Mouse (Mus musculus) forebrain, embryonic 15.5 days (tissue): ENCODE results near the gene Col6a4. TPM values are rescaled to one million over a fixed set of nuclear protein-coding genes. Genes with fewer than 3 reads are reported as not detected.

Experiments used
- ATAC-seq: fragments of 200-750 bp; cut with Nextera tagmentation; replicated peaks from 2 replicates; pipeline ENCODE4 v1.8.0; 2017; ENCODE audit warnings: mild to moderate bottlenecking, moderate TSS enrichment, moderate library complexity
- H3K27ac ChIP-seq: fragments of 300-500 bp; sonication (generic); replicated peaks from 2 replicates; pipeline ENCODE4 v1.5.1; 2015; ENCODE audit warnings: mild to moderate bottlenecking, inconsistent platforms
- H3K27me3 ChIP-seq: fragments of 300-500 bp; sonication (generic); 2 replicates; pipeline ENCODE4 v1.6.1; 2015; ENCODE audit warnings: inconsistent platforms
- H3K36me3 ChIP-seq: fragments of 300-500 bp; sonication (generic); 2 replicates; pipeline ENCODE4 v1.6.1; 2015; ENCODE audit warnings: mild to moderate bottlenecking, inconsistent platforms
- H3K4me1 ChIP-seq: fragments of 300-500 bp; sonication (generic); 2 replicates; pipeline ENCODE4 v1.6.1; 2015; ENCODE audit warnings: inconsistent platforms
- H3K4me2 ChIP-seq: fragments of 300-500 bp; sonication (generic); replicated peaks from 2 replicates; pipeline ENCODE4 v1.6.1; 2015; ENCODE audit warnings: mild to moderate bottlenecking, inconsistent platforms
- H3K4me3 ChIP-seq: fragments of 300-500 bp; sonication (generic); 2 replicates; pipeline ENCODE4 v1.5.1; 2015; ENCODE audit warnings: mild to moderate bottlenecking, inconsistent platforms
- H3K9ac ChIP-seq: fragments of 300-500 bp; sonication (generic); replicated peaks from 2 replicates; pipeline ENCODE4 v1.6.1; 2015; ENCODE audit warnings: mild to moderate bottlenecking, inconsistent platforms
- H3K9me3 ChIP-seq: fragments of 300-500 bp; sonication (generic); 2 replicates; pipeline ENCODE4 v1.6.1; 2016; ENCODE audit warnings: inconsistent platforms
- WGBS: fragments of 180-500 bp; shearing (Covaris S2); methylation state at CpG from one replicate; pipeline ENCODE4 v1.1.7; 2015; ENCODE audit warnings: mixed read lengths; 5-methylcytosine and 5-hydroxymethylcytosine counted together
- polyA plus RNA-seq: library from polyadenylated mRNA; unstranded; fragments of >200 nt; fragmentation: Nextera tagmentation; extraction: Ambion mirVana; gene quantifications from 2 replicates; pipeline ENCODE4 v1.2.1, GENCODE M21; 2015

Col6a4 gene
- polyA plus RNA-seq, 1 experiment from 2014 or later, result 0.53 TPM

DNA sequence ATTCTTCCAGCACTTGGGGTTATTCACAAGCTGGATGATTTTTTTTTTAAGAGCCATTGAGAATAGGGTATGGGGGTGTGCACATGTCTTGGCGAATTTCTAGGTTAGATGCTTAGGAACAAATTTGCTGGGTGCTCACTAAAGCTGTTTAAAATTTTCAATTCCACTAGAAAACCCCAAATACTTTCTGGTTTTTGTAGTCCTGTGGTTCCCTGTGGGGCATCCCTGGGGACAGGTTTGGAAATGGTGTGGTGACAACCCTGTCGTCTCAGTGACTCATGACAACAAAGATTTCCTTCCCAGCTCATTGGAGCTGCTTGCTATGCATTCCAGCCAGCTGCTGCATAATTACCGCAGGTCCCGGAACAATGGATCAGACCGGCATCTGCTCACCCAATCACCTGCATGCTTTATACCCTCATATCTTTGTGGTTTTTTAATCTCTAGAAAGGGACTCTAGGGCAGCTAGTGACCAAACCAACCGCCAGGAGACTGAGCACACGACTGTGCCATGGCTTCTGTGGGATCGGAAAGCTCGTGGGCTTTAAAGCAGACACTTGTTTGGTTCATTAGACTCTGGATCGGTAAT lies 111.6 kb downstream of the Col6a4 start:
- Histone ChIP-seq H3K4me1 (peaks cover 7% of the 10 kb centered on the region; the same call in 1 of the 2 replicates), H3K27me3 (no peaks in the 10 kb centered on the region), H3K36me3 (no peaks in the 10 kb centered on the region), H3K4me2 (peak overlapping the region; percentile 33), H3K9ac (no peak overlapping the region), H3K27ac (peak overlapping the region; percentile 50; the same call in 1 of the 2 replicates), H3K4me3 (no peak overlapping the region), H3K9me3 (no peaks in the 10 kb centered on the region)
- 0 out of 2 replicates have a peak, but pooled peaks have one; percentile 38 for ATAC-seq
- WGBS, result 9% methylated on average over 10 of the region's 10 CpGs

DNA sequence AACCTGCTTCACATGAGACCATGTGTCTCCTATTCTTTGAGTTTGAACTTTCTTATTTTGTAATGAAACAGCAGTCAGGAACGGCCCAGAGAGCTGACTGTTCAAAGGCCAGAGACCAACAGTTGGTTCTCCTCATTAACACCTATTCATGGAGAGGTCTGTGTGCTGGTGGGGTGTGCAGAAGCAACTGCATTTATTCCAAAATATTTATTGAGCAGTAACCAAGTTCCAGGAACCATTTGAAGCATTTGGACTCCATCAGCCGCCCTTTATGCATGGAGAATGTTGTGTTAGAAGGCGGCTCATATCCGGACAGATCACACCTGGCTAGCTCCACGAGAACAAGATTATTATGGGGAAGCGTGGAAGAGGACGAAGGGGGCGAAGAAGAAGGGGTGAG lies 118.1 kb downstream of the Col6a4 start:
- no peaks in the 10 kb centered on the region for H3K4me1 ChIP-seq
- no peak overlapping the region for H3K4me2 ChIP-seq
- H3K9ac ChIP-seq, result no peak overlapping the region
- no peaks in the 10 kb centered on the region for H3K36me3 ChIP-seq
- ATAC-seq, result no peak
- WGBS, result 94% methylated on average over 8 of the region's 8 CpGs
- no peaks in the 10 kb centered on the region for H3K27me3 ChIP-seq
- H3K4me3 ChIP-seq, result no peak overlapping the region
- H3K9me3 ChIP-seq, result no peaks in the 10 kb centered on the region
- H3K27ac ChIP-seq, result no peak overlapping the region

DNA sequence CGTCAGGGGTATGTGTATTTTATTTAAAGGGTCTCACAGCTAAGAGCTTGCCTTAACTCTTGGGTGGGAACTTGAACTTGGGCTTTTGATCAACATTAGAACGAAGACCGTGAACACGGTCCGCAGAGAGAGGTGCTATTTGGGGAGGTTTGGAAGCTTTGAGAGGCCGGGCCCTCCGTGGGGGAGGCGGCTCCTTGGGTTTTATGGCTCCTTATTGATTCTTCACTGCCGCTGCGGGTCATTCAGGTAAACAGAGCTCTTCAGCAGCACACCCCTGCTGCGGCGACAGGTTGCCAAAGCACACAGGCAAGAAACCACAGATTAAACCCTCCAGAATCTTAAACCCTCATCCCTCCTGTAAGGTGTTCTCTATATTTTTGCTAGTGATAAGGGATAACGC lies 119.7 kb downstream of the Col6a4 start:
- no peak for ATAC-seq
- no peak overlapping the region for H3K27ac ChIP-seq
- H3K36me3 ChIP-seq, result no peaks in the 10 kb centered on the region
- WGBS, result 32% methylated on average over 13 of the region's 13 CpGs
- no peaks in the 10 kb centered on the region for H3K9me3 ChIP-seq
- H3K9ac ChIP-seq, result no peak overlapping the region
- no peak overlapping the region for H3K4me3 ChIP-seq
- no peaks in the 10 kb centered on the region for H3K4me1 ChIP-seq
- H3K27me3 ChIP-seq, result no peaks in the 10 kb centered on the region
- H3K4me2 ChIP-seq, result no peak overlapping the region

DNA sequence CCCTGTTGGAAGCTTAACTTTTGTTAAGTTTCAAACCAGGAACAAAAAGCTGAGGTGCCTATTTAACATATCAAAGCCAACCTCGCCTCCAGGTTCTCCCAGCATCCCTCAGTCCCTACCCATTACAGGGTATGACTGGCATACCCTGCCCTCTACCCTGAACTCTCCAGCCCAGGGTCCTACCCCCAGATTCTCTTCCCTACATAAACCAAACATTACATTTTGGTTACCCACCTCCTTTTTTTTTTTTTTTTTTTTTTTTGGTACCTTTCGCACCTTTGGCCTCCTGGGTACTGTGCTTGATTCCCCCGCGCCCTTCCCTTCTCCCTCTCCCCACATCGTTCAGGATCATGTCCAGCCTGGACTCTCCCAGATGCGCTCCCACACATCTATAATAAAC lies 120.3 kb downstream of the Col6a4 start:
- 49% methylated on average over 6 of the region's 6 CpGs for WGBS
- no peaks in the 10 kb centered on the region for H3K9me3 ChIP-seq
- no peak for ATAC-seq
- no peak overlapping the region for H3K27ac ChIP-seq
- no peak overlapping the region for H3K9ac ChIP-seq
- H3K36me3 ChIP-seq, result no peaks in the 10 kb centered on the region
- H3K4me2 ChIP-seq, result no peak overlapping the region
- H3K4me1 ChIP-seq, result no peaks in the 10 kb centered on the region
- H3K27me3 ChIP-seq, result no peaks in the 10 kb centered on the region
- no peak overlapping the region for H3K4me3 ChIP-seq

DNA sequence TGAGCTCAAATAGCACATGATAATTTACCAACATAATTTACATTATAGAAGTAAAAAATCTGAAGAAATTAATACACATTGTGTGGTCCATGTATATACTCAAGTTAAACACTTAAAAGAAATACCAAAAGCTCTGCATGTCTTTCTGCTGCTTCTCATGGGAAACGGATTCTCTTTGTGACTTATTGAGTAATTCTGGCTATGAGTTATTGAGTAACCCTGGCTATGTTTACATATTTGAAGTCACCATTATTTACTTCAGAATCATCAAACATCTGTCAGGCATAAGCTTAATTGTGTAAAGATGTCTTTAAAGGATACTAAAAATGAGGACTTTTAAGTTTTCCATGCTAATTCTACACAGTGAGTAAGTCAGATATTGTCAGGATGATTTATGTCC lies 122.8 kb downstream of the Col6a4 start:
- no peaks in the 10 kb centered on the region for H3K4me1 ChIP-seq
- no peaks in the 10 kb centered on the region for H3K27me3 ChIP-seq
- H3K9me3 ChIP-seq, result no peaks in the 10 kb centered on the region
- 89% methylated on average over 1 of the region's 1 CpGs for WGBS
- no peaks in the 10 kb centered on the region for H3K36me3 ChIP-seq
- no peak overlapping the region for H3K27ac ChIP-seq
- H3K4me2 ChIP-seq, result no peak overlapping the region
- no peak for ATAC-seq
- H3K9ac ChIP-seq, result no peak overlapping the region
- H3K4me3 ChIP-seq, result no peak overlapping the region

DNA sequence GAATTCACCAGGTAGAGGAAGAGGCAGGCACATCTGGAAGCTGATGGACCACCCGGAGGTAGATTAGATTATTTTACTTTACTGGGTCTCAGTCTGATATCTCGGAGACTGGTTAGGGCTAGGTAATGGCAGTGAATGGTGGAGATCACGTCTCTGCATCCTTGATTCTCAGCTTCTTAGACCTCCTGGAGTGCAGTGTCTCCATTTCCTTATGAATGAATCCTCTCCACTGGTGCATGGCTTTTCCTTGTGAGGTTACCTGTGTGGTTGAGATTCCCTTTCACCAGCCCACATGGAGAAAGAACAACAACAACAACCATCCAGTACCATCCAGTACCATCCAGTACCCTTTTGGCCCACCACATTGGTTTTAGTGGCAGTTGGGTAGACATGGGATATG lies 124.6 kb downstream of the Col6a4 start:
- 89% methylated on average over 3 of the region's 3 CpGs for WGBS
- H3K27ac ChIP-seq, result no peak overlapping the region
- no peaks in the 10 kb centered on the region for H3K27me3 ChIP-seq
- no peaks in the 10 kb centered on the region for H3K36me3 ChIP-seq
- H3K4me3 ChIP-seq, result no peak overlapping the region
- no peak overlapping the region for H3K9ac ChIP-seq
- no peak overlapping the region for H3K4me2 ChIP-seq
- H3K9me3 ChIP-seq, result no peaks in the 10 kb centered on the region
- H3K4me1 ChIP-seq, result no peaks in the 10 kb centered on the region
- no peak for ATAC-seq

DNA sequence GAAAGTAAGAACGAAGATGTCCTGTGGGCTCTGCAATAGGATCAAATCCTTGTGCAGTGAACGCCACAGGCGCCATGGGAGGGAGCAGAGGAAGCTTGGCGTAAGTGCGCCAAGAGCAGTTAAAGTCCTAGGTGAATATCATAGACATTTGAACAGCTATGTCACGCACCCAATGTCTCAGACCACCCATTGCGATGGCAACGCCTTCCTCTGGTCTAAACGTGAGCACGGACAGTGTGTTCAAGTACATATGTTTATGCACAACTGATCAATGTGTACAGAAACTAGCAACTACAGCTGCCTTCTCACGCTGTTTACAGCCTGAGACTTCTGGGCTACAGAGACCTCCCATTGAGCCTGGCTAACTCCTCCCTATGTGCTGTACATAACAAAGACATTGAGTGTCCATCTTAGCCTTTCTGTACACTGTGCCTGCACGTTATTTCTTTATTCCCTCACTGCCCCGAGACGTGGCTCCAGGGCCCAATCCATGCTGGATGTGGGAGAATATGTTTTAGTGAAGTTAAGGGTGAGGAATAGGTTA lies 125.2 kb downstream of the Col6a4 start:
- ATAC-seq, result no peak
- no peak overlapping the region for H3K4me3 ChIP-seq
- no peaks in the 10 kb centered on the region for H3K27me3 ChIP-seq
- 90% methylated on average over 14 of the region's 14 CpGs for WGBS
- H3K27ac ChIP-seq, result no peak overlapping the region
- no peaks in the 10 kb centered on the region for H3K36me3 ChIP-seq
- no peak overlapping the region for H3K9ac ChIP-seq
- H3K4me2 ChIP-seq, result no peak overlapping the region
- H3K9me3 ChIP-seq, result no peaks in the 10 kb centered on the region
- H3K4me1 ChIP-seq, result no peaks in the 10 kb centered on the region

DNA sequence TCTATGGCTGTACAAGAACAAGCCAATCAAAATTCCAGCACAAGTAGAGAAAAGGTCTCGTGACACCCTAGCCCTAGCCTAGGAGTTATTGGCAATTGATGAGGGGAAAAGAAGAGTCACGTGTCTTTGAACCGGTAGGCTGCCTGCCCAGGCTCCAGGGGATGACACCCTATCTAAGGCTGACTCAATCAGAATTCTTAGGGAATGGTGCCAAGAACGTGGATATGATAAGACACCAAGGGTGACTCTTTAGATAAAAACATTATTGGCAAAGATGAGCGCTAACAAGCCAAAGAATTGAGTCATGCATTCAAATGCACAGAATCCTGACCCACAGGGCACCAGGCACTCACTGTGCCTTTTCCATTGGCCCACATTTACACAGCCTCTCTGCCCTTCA lies 125.7 kb downstream of the Col6a4 start:
- Histone ChIP-seq H3K4me3 (no peak overlapping the region), H3K9ac (no peak overlapping the region)
- WGBS, result 81% methylated on average over 5 of the region's 5 CpGs

DNA sequence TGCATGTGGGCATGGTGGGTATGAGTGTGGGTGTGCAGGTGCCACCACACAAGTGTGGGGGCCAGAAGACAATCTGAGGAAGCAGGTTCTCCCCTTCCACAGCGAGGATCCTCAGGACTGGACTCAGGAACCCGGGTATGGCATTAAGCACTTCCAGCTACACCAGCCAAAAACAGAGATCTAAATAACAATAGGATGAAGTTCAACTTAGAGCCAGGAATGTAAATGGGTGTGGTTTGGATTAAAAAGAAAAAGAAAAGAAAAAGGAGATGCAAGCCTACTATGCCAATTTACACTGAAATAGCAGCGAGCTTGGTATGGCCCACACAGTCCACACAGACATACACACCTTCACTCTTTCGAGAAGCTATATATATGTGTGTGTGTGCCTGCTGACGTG lies 128.6 kb downstream of the Col6a4 start:
- Histone ChIP-seq H3K27me3 (no peaks in the 10 kb centered on the region), H3K4me1 (no peaks in the 10 kb centered on the region), H3K27ac (no peak overlapping the region), H3K4me2 (no peak overlapping the region), H3K4me3 (no peak overlapping the region), H3K9ac (no peak overlapping the region), H3K36me3 (no peaks in the 10 kb centered on the region), H3K9me3 (no peaks in the 10 kb centered on the region)
- no peak for ATAC-seq
- 74% methylated on average over 5 of the region's 5 CpGs for WGBS

More for the DNA sequence above, 125.7 kb downstream of the Col6a4 start:
- H3K4me2 ChIP-seq, result no peak overlapping the region
- no peaks in the 10 kb centered on the region for H3K9me3 ChIP-seq
- no peaks in the 10 kb centered on the region for H3K4me1 ChIP-seq
- no peaks in the 10 kb centered on the region for H3K36me3 ChIP-seq
- no peaks in the 10 kb centered on the region for H3K27me3 ChIP-seq
- H3K27ac ChIP-seq, result no peak overlapping the region
- no peak for ATAC-seq

DNA sequence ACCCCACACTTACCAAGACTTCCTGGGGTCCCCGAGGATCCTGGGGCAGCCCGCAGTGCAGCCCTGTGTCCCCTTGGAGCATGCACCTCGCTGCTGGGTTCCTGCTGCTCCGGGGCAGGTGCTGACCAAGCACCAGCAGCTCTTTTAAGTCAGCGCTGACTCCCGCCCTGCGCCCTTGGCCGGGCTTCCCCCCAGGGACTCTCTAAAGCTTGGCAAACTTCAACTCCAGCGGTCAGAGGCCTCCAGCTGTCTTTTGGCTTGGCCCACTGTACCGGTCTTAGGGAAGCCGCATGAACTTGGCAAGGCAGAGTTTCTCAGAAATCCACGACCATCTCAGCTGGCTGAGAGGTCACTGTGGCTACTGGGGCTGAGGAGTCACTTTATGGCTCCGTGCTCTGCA lies 136.1 kb downstream of the Col6a4 start, which contains the start of gene Col6a5:
Col6a5 (minus strand) TSS at position 111 of the 400 bp plus-strand sequence.
- WGBS, result 26% methylated on average over 13 of the region's 13 CpGs
- H3K9me3 ChIP-seq, result no peaks in the 10 kb centered on the region

DNA sequence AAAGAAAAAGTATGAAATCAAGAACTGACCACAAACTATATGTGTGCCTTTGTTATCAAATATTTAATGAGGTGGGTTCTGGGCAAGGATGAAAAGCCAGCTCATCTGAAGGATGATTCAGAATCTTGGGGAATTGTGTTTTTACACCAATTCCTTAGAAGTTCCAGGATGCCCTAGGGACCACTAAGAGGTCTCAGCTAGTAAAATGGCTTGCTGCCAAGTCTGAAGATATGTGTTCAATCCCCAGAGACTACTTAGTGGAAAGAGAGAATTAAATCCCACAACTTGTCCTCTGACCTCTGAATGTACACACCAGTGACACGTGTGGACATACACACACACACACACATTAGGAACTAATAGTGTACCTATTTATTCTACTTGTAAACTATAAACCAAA lies 137.5 kb downstream of the Col6a4 start:
- H3K36me3 ChIP-seq, result no peaks in the 10 kb centered on the region
- H3K27ac ChIP-seq, result no peak overlapping the region
- H3K27me3 ChIP-seq, result no peaks in the 10 kb centered on the region
- H3K4me3 ChIP-seq, result no peak overlapping the region
- H3K4me1 ChIP-seq, result no peaks in the 10 kb centered on the region
- H3K4me2 ChIP-seq, result no peak overlapping the region
- 84% methylated on average over 1 of the region's 1 CpGs for WGBS
- H3K9ac ChIP-seq, result no peak overlapping the region
- no peak for ATAC-seq
- no peaks in the 10 kb centered on the region for H3K9me3 ChIP-seq

More for the DNA sequence above, 136.1 kb downstream of the Col6a4 start, which contains the start of gene Col6a5:
- Histone ChIP-seq H3K4me3 (no peak within 1 kb of the TSS), H3K4me1 (no peaks in the 10 kb centered on the region), H3K27me3 (no peaks in the 10 kb centered on the region), H3K9ac (no peak within 1 kb of the TSS), H3K4me2 (no peak within 1 kb of the TSS), H3K36me3 (no peaks in the 10 kb centered on the region), H3K27ac (no peak within 1 kb of the TSS)
- no peak for ATAC-seq

DNA sequence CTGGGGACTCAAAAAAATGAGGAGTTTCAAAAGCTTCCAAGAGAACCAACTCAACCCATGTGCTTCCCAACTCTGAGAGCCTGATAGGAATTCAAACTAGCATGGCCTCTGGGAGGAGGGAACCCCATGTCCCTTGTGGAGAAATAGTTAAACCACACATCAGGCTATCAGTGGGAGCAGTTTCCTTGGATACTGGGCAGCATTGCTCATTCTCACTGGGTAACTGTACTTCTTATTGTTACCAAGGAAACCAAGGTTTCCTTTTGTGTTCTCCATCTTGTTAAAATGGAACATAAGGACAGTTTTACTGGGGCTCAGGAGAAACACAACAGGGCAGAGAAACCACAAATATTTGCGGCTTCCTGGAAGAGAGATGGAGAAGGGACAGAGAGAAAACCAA lies 146.8 kb downstream of the Col6a4 start:
- H3K4me1 ChIP-seq, result 0 out of 2 replicates have a peak, but pooled peaks cover 4% of the 10 kb centered on the region
- no peak overlapping the region for H3K4me2 ChIP-seq
- no peaks in the 10 kb centered on the region for H3K36me3 ChIP-seq
- no peak overlapping the region for H3K4me3 ChIP-seq
- H3K27ac ChIP-seq, result no peak overlapping the region
- H3K9ac ChIP-seq, result no peak overlapping the region
- no peaks in the 10 kb centered on the region for H3K9me3 ChIP-seq
- WGBS, result 62% methylated on average over 1 of the region's 1 CpGs
- no peaks in the 10 kb centered on the region for H3K27me3 ChIP-seq
- ATAC-seq, result no peak

DNA sequence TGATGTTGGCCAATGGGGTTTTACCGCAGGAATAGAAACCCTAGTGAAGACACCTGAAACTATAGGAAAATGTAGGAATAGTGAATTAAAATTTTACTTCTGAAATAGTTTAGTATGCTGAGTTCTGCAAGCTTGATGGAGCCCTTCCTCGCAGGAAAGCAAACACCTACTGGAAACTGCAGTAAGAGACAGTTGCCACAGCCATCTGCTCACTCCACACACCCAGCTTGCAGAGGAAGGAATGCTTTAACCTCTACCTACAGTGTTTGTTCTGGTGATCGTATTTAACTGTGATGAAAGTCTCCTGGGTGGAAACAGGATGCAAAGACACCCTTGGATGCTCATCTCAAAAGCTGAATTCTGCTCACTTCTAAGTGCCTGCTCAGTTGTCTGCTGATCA lies 149.0 kb downstream of the Col6a4 start:
- H3K36me3 ChIP-seq, result no peaks in the 10 kb centered on the region
- no peak overlapping the region for H3K27ac ChIP-seq
- H3K9ac ChIP-seq, result no peak overlapping the region
- H3K4me1 ChIP-seq, result 0 out of 2 replicates have a peak, but pooled peaks cover 4% of the 10 kb centered on the region
- 76% methylated on average over 3 of the region's 3 CpGs for WGBS
- no peak overlapping the region for H3K4me2 ChIP-seq
- ATAC-seq, result no peak
- H3K4me3 ChIP-seq, result no peak overlapping the region
- no peaks in the 10 kb centered on the region for H3K27me3 ChIP-seq
- no peaks in the 10 kb centered on the region for H3K9me3 ChIP-seq
